Mouse (Mus musculus): ENCODE results near the gene Olig1.
"Not testable (repeated sequence)": the region's sequence is repeated elsewhere in the genome, so short reads cannot be mapped to it uniquely, and the experiment has no call there.

Gene Olig1

GRCm38 (mm10) chr16:91255419-91256164 lies 14.0 kb upstream of the Olig1 start:
- not testable (repeated sequence) for DNase-seq

GRCm38 (mm10) chr16:91258956-91259355 lies 10.6 kb upstream of the Olig1 start:
- no peak for DNase-seq

GRCm38 (mm10) chr16:91260861-91261260 lies 8.7 kb upstream of the Olig1 start:
- DNase-seq: no peak

GRCm38 (mm10) chr16:91262467-91263220 lies 6.9 kb upstream of the Olig1 start:
- peak; percentile 17 for DNase-seq

- DNase-seq: peak; percentile 56
These were observed 3.6 kb upstream of the Olig1 start for GRCm38 (mm10) chr16:91265972-91266371.

- DNase-seq: no peak
These were observed 684 bp upstream of the Olig1 start for GRCm38 (mm10) chr16:91268724-91269452.

GRCm38 (mm10) chr16:91270212-91270971 lies 820 bp downstream of the Olig1 start:
- peak; percentile 37 for DNase-seq

- no peak for DNase-seq
These were observed 1.5 kb downstream of the Olig1 start for GRCm38 (mm10) chr16:91270982-91271549.

GRCm38 (mm10) chr16:91271634-91272033 lies 2.1 kb downstream of the Olig1 start:
- peak; percentile 13 for DNase-seq

GRCm38 (mm10) chr16:91280516-91280915 lies 10.9 kb downstream of the Olig1 start:
- no peak for DNase-seq

- no peak for DNase-seq
These were observed 22.5 kb downstream of the Olig1 start for GRCm38 (mm10) chr16:91292080-91292479.

- no peak for DNase-seq
These were observed 23.3 kb downstream of the Olig1 start for GRCm38 (mm10) chr16:91292719-91293333.

- DNase-seq: no peak
These were observed 28.2 kb downstream of the Olig1 start for GRCm38 (mm10) chr16:91297726-91298125.

- DNase-seq: no peak
These were observed 29.8 kb downstream of the Olig1 start for GRCm38 (mm10) chr16:91299412-91299811.

GRCm38 (mm10) chr16:91300641-91301441 lies 31.3 kb downstream of the Olig1 start:
- DNase-seq: no peak

- DNase-seq: no peak
These were observed 31.9 kb downstream of the Olig1 start for GRCm38 (mm10) chr16:91301454-91301853.

GRCm38 (mm10) chr16:91303776-91304709 lies 34.5 kb downstream of the Olig1 start:
- DNase-seq: no peak

- no peak for DNase-seq
These were observed 36.0 kb downstream of the Olig1 start for GRCm38 (mm10) chr16:91305512-91306111.

GRCm38 (mm10) chr16:91309872-91310271 lies 40.3 kb downstream of the Olig1 start:
- DNase-seq: no peak

Measured in right cerebral cortex, postnatal 14 days (tissue).